Mouse (Mus musculus): ENCODE results near the gene Dleu7. TPM values are rescaled to one million over a fixed set of nuclear protein-coding genes. Genes with fewer than 3 reads are reported as not detected.

Dleu7 gene
- total RNA-seq, 1 experiment, result 0.98 TPM

DNA sequence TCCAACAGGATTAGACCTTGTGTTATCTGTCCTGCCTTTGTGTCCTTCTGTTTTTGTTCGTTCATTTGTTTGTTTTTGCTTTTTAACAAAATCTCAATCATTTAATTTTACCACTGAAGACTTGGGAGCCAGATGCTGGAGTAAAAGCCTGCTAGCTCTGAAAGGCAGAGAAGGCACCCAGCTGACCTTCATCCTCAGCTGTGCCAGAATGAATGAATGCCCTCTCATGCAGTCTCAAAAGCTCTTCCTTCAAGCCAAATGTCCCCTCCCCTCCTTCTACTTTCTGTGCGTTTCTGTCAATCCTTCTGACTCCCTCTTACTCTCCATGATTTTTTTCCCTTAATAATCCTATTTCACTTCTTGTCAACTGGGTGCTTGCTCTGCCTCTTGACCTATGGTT is 34.3 kb upstream of the Dleu7 start:
- in situ Hi-C loops (cut with MboI; ENCODE audit: low sequenced_read_pairs in 2 of 2, unreplicated experiment in 2 of 2), result no loop called here
- Histone ChIP-seq H3K27ac (ENCODE audit: insufficient read depth, low read depth, low read length, poor library complexity, severe bottlenecking) (no peak overlapping the region), H3K9me3 (ENCODE audit: control insufficient read depth, insufficient read depth, low read depth, low read length) (no peaks in the 10 kb centered on the region), H3K9ac (ENCODE audit: insufficient read depth, low read depth, low read length, poor library complexity, severe bottlenecking) (no peak overlapping the region), H3K4me1 (ENCODE audit: control insufficient read depth in 2 of 2, insufficient read depth in 2 of 2, low read length in 2 of 2, poor library complexity in 1 of 2) (peaks cover 2 to 4% of the 10 kb centered on the region in 2 experiments; a peak in 2 of 4 replicates), H3K4me3 (ENCODE audit: insufficient read depth in 1 of 2, low read depth in 1 of 2, low read length in 2 of 2, poor library complexity in 1 of 2, severe bottlenecking in 1 of 2) (no peak overlapping the region), H3K36me3 (ENCODE audit: control insufficient read depth, insufficient read depth, low read length, poor library complexity, severe bottlenecking) (no peaks in the 10 kb centered on the region)
- TF ChIP-seq ZNF384 (IDR thresholded peaks at IDR 0.05; ENCODE audit: low read depth, low read length), result no peak
- TF ChIP-seq CHD2 (IDR thresholded peaks at IDR 0.05; ENCODE audit: low read depth, low read length), result no peak
- no peak for TF ChIP-seq HCFC1 (IDR thresholded peaks at IDR 0.05; ENCODE audit: borderline replicate concordance, insufficient read depth, low read length)
- TF ChIP-seq MAFK (IDR thresholded peaks at IDR 0.05; ENCODE audit: insufficient read depth, low read depth, low read length), result no peak
- no peak for TF ChIP-seq ZC3H11A (IDR thresholded peaks at IDR 0.05; ENCODE audit: borderline replicate concordance, low read depth, low read length)
- DNase-seq (ENCODE audit: low read depth, low spot score), result no peak

DNA sequence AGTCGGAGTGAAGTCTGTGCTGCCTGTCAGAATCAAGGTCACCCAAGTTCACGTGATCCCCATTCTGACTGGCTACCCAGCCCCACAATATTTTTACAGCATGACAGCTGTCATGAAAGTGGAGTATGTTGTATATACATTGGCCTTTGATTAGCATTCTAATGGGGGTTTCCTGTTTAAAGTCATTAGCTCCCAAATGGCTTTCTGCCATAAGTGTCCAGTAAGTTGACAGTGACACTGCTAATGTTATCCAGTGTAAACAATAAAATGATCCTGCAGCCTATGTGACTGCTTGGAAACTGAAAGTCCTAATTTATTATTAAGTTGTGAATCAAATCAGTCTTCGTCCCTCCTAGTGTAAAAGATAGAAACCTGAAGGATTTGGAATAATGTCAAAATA is 33.2 kb upstream of the Dleu7 start:
- TF ChIP-seq MAFK (IDR thresholded peaks at IDR 0.05; ENCODE audit: insufficient read depth, low read depth, low read length) (no peak), HCFC1 (IDR thresholded peaks at IDR 0.05; ENCODE audit: borderline replicate concordance, insufficient read depth, low read length) (no peak), ZNF384 (IDR thresholded peaks at IDR 0.05; ENCODE audit: low read depth, low read length) (no peak), ZC3H11A (IDR thresholded peaks at IDR 0.05; ENCODE audit: borderline replicate concordance, low read depth, low read length) (no peak)
- no peak for DNase-seq (ENCODE audit: low read depth, low spot score)
- no peaks in the 10 kb centered on the region for H3K9me3 ChIP-seq (ENCODE audit: control insufficient read depth, insufficient read depth, low read depth, low read length)
- no peak overlapping the region for H3K4me3 ChIP-seq (ENCODE audit: insufficient read depth in 1 of 2, low read depth in 1 of 2, low read length in 2 of 2, poor library complexity in 1 of 2, severe bottlenecking in 1 of 2)
- H3K27ac ChIP-seq (ENCODE audit: insufficient read depth, low read depth, low read length, poor library complexity, severe bottlenecking), result no peak overlapping the region
- H3K36me3 ChIP-seq (ENCODE audit: control insufficient read depth, insufficient read depth, low read length, poor library complexity, severe bottlenecking), result no peaks in the 10 kb centered on the region
- H3K9ac ChIP-seq (ENCODE audit: insufficient read depth, low read depth, low read length, poor library complexity, severe bottlenecking), result no peak overlapping the region
- in situ Hi-C loops (cut with MboI; ENCODE audit: low sequenced_read_pairs in 2 of 2, unreplicated experiment in 2 of 2), result no loop called here
- H3K4me1 ChIP-seq (ENCODE audit: control insufficient read depth in 2 of 2, insufficient read depth in 2 of 2, low read length in 2 of 2, poor library complexity in 1 of 2), result peaks cover 2 to 4% of the 10 kb centered on the region in 2 experiments; a peak in 2 of 4 replicates

DNA sequence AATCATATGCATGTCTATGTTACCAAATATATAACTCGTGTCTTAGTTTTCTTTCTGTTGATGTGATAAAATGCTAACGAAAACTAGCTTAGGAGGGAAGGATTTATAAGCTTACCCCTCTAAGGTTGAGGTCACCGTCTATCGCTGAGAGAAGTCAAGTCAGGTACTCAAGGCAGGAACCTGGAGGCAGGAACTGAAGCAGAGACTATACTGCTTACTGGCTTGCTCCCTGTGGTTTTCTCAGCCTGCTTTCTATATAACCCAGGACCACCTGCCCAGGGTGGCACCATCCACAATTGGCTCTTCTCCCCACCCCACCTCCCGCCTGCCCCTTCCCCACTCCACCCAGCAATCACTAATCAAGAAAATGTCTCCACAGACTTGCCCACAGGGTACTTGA is 32.1 kb upstream of the Dleu7 start:
- Histone ChIP-seq H3K9me3 (ENCODE audit: control insufficient read depth, insufficient read depth, low read depth, low read length) (no peaks in the 10 kb centered on the region), H3K4me1 (ENCODE audit: control insufficient read depth in 2 of 2, insufficient read depth in 2 of 2, low read length in 2 of 2, poor library complexity in 1 of 2) (peaks cover 0 to 4% of the 10 kb centered on the region in 2 experiments; a peak in 2 of 4 replicates), H3K36me3 (ENCODE audit: control insufficient read depth, insufficient read depth, low read length, poor library complexity, severe bottlenecking) (no peaks in the 10 kb centered on the region), H3K4me3 (ENCODE audit: insufficient read depth in 1 of 2, low read depth in 1 of 2, low read length in 2 of 2, poor library complexity in 1 of 2, severe bottlenecking in 1 of 2) (no peak overlapping the region), H3K27ac (ENCODE audit: insufficient read depth, low read depth, low read length, poor library complexity, severe bottlenecking) (no peak overlapping the region), H3K9ac (ENCODE audit: insufficient read depth, low read depth, low read length, poor library complexity, severe bottlenecking) (no peak overlapping the region)
- DNase-seq (ENCODE audit: low read depth, low spot score), result no peak
- TF ChIP-seq HCFC1 (IDR thresholded peaks at IDR 0.05; ENCODE audit: borderline replicate concordance, insufficient read depth, low read length) (no peak), ZC3H11A (IDR thresholded peaks at IDR 0.05; ENCODE audit: borderline replicate concordance, low read depth, low read length) (no peak)
- in situ Hi-C loops (cut with MboI; ENCODE audit: low sequenced_read_pairs in 2 of 2, unreplicated experiment in 2 of 2), result no loop called here

DNA sequence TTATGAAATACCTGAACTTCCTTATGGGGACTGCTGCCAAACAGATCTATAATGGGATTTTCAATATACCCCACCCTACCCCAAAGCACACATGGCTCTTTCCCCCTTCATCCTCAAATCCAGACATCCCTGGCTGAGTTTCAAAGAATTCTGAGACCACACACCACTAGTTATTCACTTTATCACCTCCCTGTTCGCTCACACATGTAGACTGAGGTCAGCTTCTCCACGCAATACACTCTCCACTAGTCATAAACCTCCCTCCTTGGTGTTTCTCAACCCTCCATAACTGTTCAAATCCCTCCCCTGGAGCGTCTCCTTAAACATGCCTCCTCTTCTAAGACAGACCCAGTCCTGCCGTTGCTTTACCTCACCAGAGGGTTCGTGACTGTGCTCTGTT is 30.6 kb upstream of the Dleu7 start:
- Histone ChIP-seq H3K4me3 (ENCODE audit: insufficient read depth in 1 of 2, low read depth in 1 of 2, low read length in 2 of 2, poor library complexity in 1 of 2, severe bottlenecking in 1 of 2) (no peak overlapping the region), H3K4me1 (ENCODE audit: control insufficient read depth in 2 of 2, insufficient read depth in 2 of 2, low read length in 2 of 2, poor library complexity in 1 of 2) (peaks cover 0 to 2% of the 10 kb centered on the region in 2 experiments; a peak in 1 of 4 replicates), H3K36me3 (ENCODE audit: control insufficient read depth, insufficient read depth, low read length, poor library complexity, severe bottlenecking) (no peaks in the 10 kb centered on the region), H3K9ac (ENCODE audit: insufficient read depth, low read depth, low read length, poor library complexity, severe bottlenecking) (no peak overlapping the region), H3K27ac (ENCODE audit: insufficient read depth, low read depth, low read length, poor library complexity, severe bottlenecking) (no peak overlapping the region), H3K9me3 (ENCODE audit: control insufficient read depth, insufficient read depth, low read depth, low read length) (no peaks in the 10 kb centered on the region)
- TF ChIP-seq MAFK (IDR thresholded peaks at IDR 0.05; ENCODE audit: insufficient read depth, low read depth, low read length), result no peak
- TF ChIP-seq HCFC1 (IDR thresholded peaks at IDR 0.05; ENCODE audit: borderline replicate concordance, insufficient read depth, low read length), result no peak
- TF ChIP-seq ZNF384 (IDR thresholded peaks at IDR 0.05; ENCODE audit: low read depth, low read length), result no peak
- TF ChIP-seq CHD2 (IDR thresholded peaks at IDR 0.05; ENCODE audit: low read depth, low read length), result no peak
- no peak for TF ChIP-seq ZC3H11A (IDR thresholded peaks at IDR 0.05; ENCODE audit: borderline replicate concordance, low read depth, low read length)
- no peak for DNase-seq (ENCODE audit: low read depth, low spot score)
- in situ Hi-C loops (cut with MboI; ENCODE audit: low sequenced_read_pairs in 2 of 2, unreplicated experiment in 2 of 2), result no loop called here

Data from ES-E14 (cell line).